Mouse (Mus musculus): ENCODE data around the gene Gnat2. TPM values are rescaled to one million over a fixed set of nuclear protein-coding genes. Genes with fewer than 3 reads are reported as not detected.

Gnat2 gene
- polyA plus RNA-seq, 1 experiment from 2014 or later = 0.30 TPM

DNA sequence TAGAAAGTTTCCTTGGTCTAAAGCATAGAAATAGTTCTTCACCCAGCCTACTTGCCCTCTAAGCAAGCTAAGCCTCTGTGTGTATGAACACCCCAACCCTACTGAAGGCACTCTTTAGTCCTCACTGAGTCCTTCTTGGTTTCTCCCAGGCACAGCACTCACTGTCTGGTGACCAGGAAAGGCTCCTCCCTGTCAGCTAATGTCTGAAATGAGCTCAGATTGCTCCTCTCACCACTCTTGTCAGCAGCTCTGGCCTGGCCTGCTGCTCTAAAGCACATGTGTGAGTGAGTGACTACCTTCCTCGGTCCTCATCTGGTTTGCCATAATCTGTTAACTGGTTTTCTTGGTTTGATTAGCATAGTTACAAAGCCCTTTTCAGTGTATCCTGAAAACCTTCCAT, 39.2 kb downstream of the Gnat2 start:
- Histone ChIP-seq H3K4me2 (ENCODE audit: low read length) (no peak overlapping the region), H3K4me3 (replicated peaks; ENCODE audit: low read depth, low read length) (no peak overlapping the region), H3K27me3 (ENCODE audit: control insufficient read depth, insufficient read depth, low read length) (no peaks in the 10 kb centered on the region), H3K9me3 (ENCODE audit: control insufficient read depth, low read length) (no peaks in the 10 kb centered on the region), H3K27ac (replicated peaks; ENCODE audit: low read depth, low read length) (no peak overlapping the region), H3K4me1 (ENCODE audit: control insufficient read depth, insufficient read depth, low read length) (no peaks in the 10 kb centered on the region), H3K9ac (replicated peaks; ENCODE audit: low read length) (no peak overlapping the region), H3K36me3 (ENCODE audit: control insufficient read depth, insufficient read depth, low read length) (no peaks in the 10 kb centered on the region)
- 94% methylated on average over 1 of the region's 1 CpGs for WGBS
- ATAC-seq (ENCODE audit: low FRiP score, low TSS enrichment) = no peak
- no peak for DNase-seq

DNA sequence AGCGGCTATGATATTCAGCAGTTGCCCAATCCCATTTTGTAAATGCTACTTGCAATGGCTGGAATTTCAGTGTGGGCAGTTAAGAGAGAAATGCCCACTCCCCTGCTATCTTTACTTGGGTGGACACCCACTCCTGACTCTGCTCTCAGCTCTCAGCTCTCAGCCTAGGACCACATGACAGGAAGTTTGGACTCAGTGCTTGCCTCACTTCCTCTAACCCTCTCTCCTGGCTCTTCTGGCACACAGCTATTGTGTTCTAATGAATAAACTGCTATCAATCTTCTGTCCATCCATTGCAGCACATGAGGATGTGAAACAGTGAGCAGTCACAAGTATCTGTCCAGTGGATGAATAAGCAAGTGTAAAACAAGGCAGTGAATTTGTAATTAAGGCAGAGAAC, 39.9 kb downstream of the Gnat2 start:
- Histone ChIP-seq H3K36me3 (ENCODE audit: control insufficient read depth, insufficient read depth, low read length) (no peaks in the 10 kb centered on the region), H3K9me3 (ENCODE audit: control insufficient read depth, low read length) (no peaks in the 10 kb centered on the region), H3K27ac (replicated peaks; ENCODE audit: low read depth, low read length) (no peak overlapping the region), H3K27me3 (ENCODE audit: control insufficient read depth, insufficient read depth, low read length) (no peaks in the 10 kb centered on the region), H3K9ac (replicated peaks; ENCODE audit: low read length) (no peak overlapping the region), H3K4me3 (replicated peaks; ENCODE audit: low read depth, low read length) (no peak overlapping the region), H3K4me1 (ENCODE audit: control insufficient read depth, insufficient read depth, low read length) (no peaks in the 10 kb centered on the region), H3K4me2 (ENCODE audit: low read length) (no peak overlapping the region)
- no peak for ATAC-seq (ENCODE audit: low FRiP score, low TSS enrichment)
- no peak for DNase-seq
- 85% methylated on average over 1 of the region's 1 CpGs for WGBS

DNA sequence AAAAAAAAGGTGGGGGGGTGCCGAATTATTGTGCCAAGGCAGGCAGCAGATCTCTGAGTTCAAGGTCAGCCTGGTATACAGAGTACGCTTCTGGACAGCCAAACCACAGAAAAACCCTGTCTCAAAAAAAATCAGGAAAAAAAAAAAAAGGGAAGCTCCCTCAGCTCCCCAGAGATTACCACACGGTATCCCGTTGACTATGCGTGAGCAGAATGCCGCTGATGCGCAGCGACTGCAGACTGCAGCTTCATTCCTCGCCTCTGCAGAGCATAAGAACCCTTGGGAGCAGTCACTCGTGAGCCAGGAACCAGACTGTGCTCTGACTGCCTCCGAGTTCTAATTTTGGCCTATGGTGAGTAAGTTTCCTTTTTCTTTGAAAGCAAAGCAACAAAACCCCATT, 42.1 kb downstream of the Gnat2 start:
- Histone ChIP-seq H3K27me3 (ENCODE audit: control insufficient read depth, insufficient read depth, low read length) (no peaks in the 10 kb centered on the region), H3K27ac (replicated peaks; ENCODE audit: low read depth, low read length) (0 out of 2 replicates have a peak overlapping the region, but pooled peaks have one; percentile 26), H3K4me1 (ENCODE audit: control insufficient read depth, insufficient read depth, low read length) (no peaks in the 10 kb centered on the region), H3K9ac (replicated peaks; ENCODE audit: low read length) (no peak overlapping the region), H3K4me3 (replicated peaks; ENCODE audit: low read depth, low read length) (no peak overlapping the region), H3K9me3 (ENCODE audit: control insufficient read depth, low read length) (no peaks in the 10 kb centered on the region), H3K4me2 (ENCODE audit: low read length) (no peak overlapping the region), H3K36me3 (ENCODE audit: control insufficient read depth, insufficient read depth, low read length) (no peaks in the 10 kb centered on the region)
- ATAC-seq (ENCODE audit: low FRiP score, low TSS enrichment) (no peak), DNase-seq (peak; percentile 68)
- WGBS = 45% methylated on average over 11 of the region's 11 CpGs

- H3K27me3 ChIP-seq (ENCODE audit: control insufficient read depth, insufficient read depth, low read length) = no peaks in the 10 kb centered on the region
- H3K27ac ChIP-seq (replicated peaks; ENCODE audit: low read depth, low read length) = no peak overlapping the region
- ATAC-seq (ENCODE audit: low FRiP score, low TSS enrichment) = no peak
- H3K4me1 ChIP-seq (ENCODE audit: control insufficient read depth, insufficient read depth, low read length) = no peaks in the 10 kb centered on the region
- H3K4me2 ChIP-seq (ENCODE audit: low read length) = no peak overlapping the region
- H3K9ac ChIP-seq (replicated peaks; ENCODE audit: low read length) = no peak overlapping the region
- peaks cover 11% of the 10 kb centered on the region; the same call in 1 of the 2 replicates for H3K36me3 ChIP-seq (ENCODE audit: control insufficient read depth, insufficient read depth, low read length)
- no peak overlapping the region for H3K4me3 ChIP-seq (replicated peaks; ENCODE audit: low read depth, low read length)
- 94% methylated on average over 1 of the region's 1 CpGs for WGBS
- DNase-seq = no peak
- no peaks in the 10 kb centered on the region for H3K9me3 ChIP-seq (ENCODE audit: control insufficient read depth, low read length)
Observed at GRCm38 (mm10) chr3:108139113-108139512, 46.5 kb downstream of the Gnat2 start.

DNA sequence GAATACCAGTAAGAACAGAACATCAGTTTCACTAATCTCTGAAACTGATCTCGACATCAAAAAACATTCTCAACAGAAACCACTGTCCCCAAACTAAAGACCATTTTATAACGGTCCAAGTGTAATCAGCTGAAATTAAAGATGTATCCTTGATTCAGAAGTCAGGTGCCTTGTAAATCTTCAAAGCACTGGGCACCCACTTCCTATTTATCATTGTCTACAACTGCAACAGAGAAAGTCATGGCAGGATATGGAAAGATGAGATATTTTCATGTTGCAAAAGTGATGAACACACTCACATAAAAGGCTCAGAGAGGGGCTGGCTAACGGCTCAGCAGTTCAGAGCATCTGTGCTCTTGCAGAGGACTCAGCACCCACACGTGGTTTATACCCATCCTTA, 48.2 kb downstream of the Gnat2 start:
- H3K27ac ChIP-seq (replicated peaks; ENCODE audit: low read depth, low read length) = no peak overlapping the region
- WGBS = 86% methylated on average over 4 of the region's 4 CpGs
- no peak for ATAC-seq (ENCODE audit: low FRiP score, low TSS enrichment)

DNA sequence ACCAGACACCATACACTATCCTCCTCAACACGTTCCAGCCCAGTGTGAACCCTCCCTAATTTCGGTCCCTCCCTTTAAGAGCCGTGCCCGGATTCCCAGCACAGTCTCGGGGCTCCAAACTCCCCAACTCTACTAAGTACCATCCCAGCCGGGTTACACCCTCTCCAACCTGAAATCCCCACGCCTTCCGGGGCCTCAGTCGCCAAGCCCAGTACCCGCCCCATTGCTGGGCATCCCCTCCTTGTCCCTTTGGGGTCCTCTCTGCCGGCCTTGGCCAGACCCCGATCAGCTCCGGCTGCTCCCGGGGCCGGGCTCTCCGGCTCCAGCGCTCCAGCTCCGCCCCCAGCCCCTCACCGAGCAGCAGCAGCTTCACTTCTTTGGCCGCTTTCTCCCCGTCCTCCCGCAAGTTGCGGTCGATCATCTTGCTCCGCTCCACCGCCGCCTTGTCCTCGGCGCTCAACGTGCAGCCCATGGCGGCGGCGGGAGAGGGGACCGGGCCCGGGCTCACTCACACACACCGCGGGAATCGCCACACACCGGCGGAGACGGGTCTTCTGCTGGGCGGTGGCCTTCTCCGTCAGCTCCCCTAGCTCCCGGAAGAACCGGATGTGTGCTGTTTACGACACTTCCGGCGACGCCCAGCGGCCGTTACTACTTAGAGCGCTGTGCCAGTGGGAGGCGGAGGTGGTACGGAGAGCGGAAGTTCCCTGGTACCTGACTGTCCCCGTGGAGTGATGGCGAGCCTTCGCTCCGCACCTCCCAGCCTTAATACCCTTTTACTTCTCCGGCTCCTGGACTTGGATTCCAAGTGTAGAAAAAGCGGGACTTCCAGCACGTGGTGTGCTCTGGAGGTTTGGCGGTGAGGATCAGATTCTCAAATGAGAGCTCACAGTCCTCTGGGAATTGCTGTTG, 53.2 kb downstream of the Gnat2 start, which contains the start of gene Gnai3:
Gene Gnai3, minus strand, starts transcription at position 613 of the 912 bp plus-strand sequence.
- DNase-seq = peak; percentile 96
- Histone ChIP-seq H3K27ac (replicated peaks; ENCODE audit: low read depth, low read length) (peak within 1 kb of the TSS; percentile 93), H3K4me1 (ENCODE audit: control insufficient read depth, insufficient read depth, low read length) (peaks cover 15% of the 10 kb centered on the region), H3K9ac (replicated peaks; ENCODE audit: low read length) (peak within 1 kb of the TSS; percentile 86), H3K4me2 (ENCODE audit: low read length) (peak within 1 kb of the TSS; percentile 85), H3K4me3 (replicated peaks; ENCODE audit: low read depth, low read length) (peak within 1 kb of the TSS; percentile 98), H3K9me3 (ENCODE audit: control insufficient read depth, low read length) (no peaks in the 10 kb centered on the region), H3K27me3 (ENCODE audit: control insufficient read depth, insufficient read depth, low read length) (no peaks in the 10 kb centered on the region), H3K36me3 (ENCODE audit: control insufficient read depth, insufficient read depth, low read length) (0 out of 2 replicates have a peak, but pooled peaks cover 3% of the 10 kb centered on the region)
- under 1% methylated on average over 63 of the region's 63 CpGs for WGBS
- peak; percentile 96 for ATAC-seq (ENCODE audit: low FRiP score, low TSS enrichment)

More for the DNA sequence above, 48.2 kb downstream of the Gnat2 start:
- no peak overlapping the region for H3K4me3 ChIP-seq (replicated peaks; ENCODE audit: low read depth, low read length)
- H3K36me3 ChIP-seq (ENCODE audit: control insufficient read depth, insufficient read depth, low read length) = peaks cover 11% of the 10 kb centered on the region; the same call in 1 of the 2 replicates
- no peak overlapping the region for H3K4me2 ChIP-seq (ENCODE audit: low read length)
- no peaks in the 10 kb centered on the region for H3K27me3 ChIP-seq (ENCODE audit: control insufficient read depth, insufficient read depth, low read length)
- H3K9me3 ChIP-seq (ENCODE audit: control insufficient read depth, low read length) = no peaks in the 10 kb centered on the region
- peaks cover 11% of the 10 kb centered on the region for H3K4me1 ChIP-seq (ENCODE audit: control insufficient read depth, insufficient read depth, low read length)
- H3K9ac ChIP-seq (replicated peaks; ENCODE audit: low read length) = no peak overlapping the region
- DNase-seq = no peak

DNA sequence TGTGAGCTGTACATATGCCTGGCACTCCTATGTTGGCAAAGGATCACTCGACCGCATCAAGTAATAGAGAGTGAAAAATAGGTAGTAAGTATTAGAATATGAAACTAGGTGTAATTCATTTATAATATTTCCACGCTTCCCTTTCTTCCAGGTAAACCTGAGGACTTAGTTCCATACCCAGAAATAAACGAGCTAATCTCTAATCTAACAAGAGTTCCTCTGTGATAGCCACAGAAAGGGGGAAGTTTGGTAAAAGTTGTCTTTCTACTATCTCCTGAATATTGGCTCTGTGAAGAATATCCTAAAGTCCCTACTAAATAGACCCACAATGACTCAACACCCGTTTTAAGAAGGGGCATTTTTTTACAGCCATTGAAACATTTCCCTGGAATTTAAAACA, 54.1 kb downstream of the Gnat2 start:
- peak overlapping the region; percentile 86 for H3K9ac ChIP-seq (replicated peaks; ENCODE audit: low read length)
- H3K4me3 ChIP-seq (replicated peaks; ENCODE audit: low read depth, low read length) = peak overlapping the region; percentile 98
- peaks cover 15% of the 10 kb centered on the region for H3K4me1 ChIP-seq (ENCODE audit: control insufficient read depth, insufficient read depth, low read length)
- peak overlapping the region; percentile 93; the same call in 1 of the 2 replicates for H3K27ac ChIP-seq (replicated peaks; ENCODE audit: low read depth, low read length)
- H3K27me3 ChIP-seq (ENCODE audit: control insufficient read depth, insufficient read depth, low read length) = no peaks in the 10 kb centered on the region
- no peaks in the 10 kb centered on the region for H3K9me3 ChIP-seq (ENCODE audit: control insufficient read depth, low read length)
- H3K36me3 ChIP-seq (ENCODE audit: control insufficient read depth, insufficient read depth, low read length) = no peaks in the 10 kb centered on the region
- DNase-seq (no peak), ATAC-seq (ENCODE audit: low FRiP score, low TSS enrichment) (no peak)
- 61% methylated on average over 5 of the region's 5 CpGs for WGBS
- H3K4me2 ChIP-seq (ENCODE audit: low read length) = peak overlapping the region; percentile 85

DNA sequence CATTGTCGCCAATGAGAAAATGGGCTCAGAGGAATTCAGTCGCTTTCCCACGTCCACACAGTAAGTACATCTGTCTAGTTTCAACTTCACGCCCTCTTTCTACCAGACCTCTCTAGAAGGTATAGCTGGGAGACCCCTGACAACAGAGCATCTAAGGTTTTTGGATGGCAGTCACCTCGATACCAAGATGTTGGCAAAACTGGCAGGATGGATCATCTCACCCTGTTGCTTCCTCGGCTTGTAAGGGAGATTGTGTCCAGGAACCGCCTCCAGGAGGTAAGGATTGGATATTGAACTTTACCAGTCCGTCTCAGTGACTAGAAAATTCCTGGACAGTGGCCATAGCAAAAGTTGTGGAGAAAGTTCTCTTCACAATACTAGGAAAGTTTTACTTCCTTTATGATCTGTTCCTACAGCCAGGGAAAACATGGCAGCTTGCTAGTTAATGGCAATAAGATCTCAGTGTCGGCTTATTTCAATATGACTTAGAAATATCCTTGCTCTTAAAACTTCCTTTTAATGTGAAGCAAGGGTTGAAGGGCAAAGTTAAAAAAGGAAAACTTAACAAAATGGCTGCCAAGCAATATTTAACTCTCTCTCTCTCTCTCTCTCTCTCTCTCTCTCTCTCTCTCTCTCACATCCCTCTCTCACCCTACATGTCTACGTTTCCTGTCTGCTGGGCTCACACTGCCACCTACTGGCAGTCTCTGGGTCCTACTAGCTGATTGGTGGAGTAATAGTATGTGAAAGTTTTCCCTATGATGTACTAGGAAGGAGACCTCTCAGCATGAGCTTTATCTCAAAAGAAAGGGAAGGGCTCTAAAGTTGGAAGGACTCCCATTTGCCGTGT, 55.0 kb downstream of the Gnat2 start:
- Histone ChIP-seq H3K27me3 (ENCODE audit: control insufficient read depth, insufficient read depth, low read length) (no peaks in the 10 kb centered on the region), H3K9me3 (ENCODE audit: control insufficient read depth, low read length) (no peaks in the 10 kb centered on the region), H3K4me1 (ENCODE audit: control insufficient read depth, insufficient read depth, low read length) (peaks cover 15% of the 10 kb centered on the region), H3K27ac (replicated peaks; ENCODE audit: low read depth, low read length) (no peak overlapping the region), H3K4me3 (replicated peaks; ENCODE audit: low read depth, low read length) (no peak overlapping the region), H3K4me2 (ENCODE audit: low read length) (0 out of 2 replicates have a peak overlapping the region, but pooled peaks have one; percentile 17), H3K36me3 (ENCODE audit: control insufficient read depth, insufficient read depth, low read length) (no peaks in the 10 kb centered on the region), H3K9ac (replicated peaks; ENCODE audit: low read length) (no peak overlapping the region)
- peak; percentile 93 for DNase-seq
- peak; percentile 48; the same call in 1 of the 2 replicates for ATAC-seq (ENCODE audit: low FRiP score, low TSS enrichment)
- 64% methylated on average over 11 of the region's 11 CpGs for whole genome bisulfite sequencing

Measured in midbrain, embryonic 14.5 days (tissue).